Mouse (Mus musculus) gastrocnemius, postnatal 10 days (tissue): Measurements from ENCODE around the gene Ranbp3l. TPM values are rescaled to one million over a fixed set of nuclear protein-coding genes. Genes with fewer than 3 reads are reported as not detected.

Experiments
- DNase-seq: peaks from one replicate; pipeline ENCODE4 v3.0.0; 2021; ENCODE audit warnings: mixed read lengths
- total RNA-seq, 2 experiments: library from RNA; stranded (reverse); gene quantifications; 2 replicates each; pipeline ENCODE4 v1.2.3; 2021

The Ranbp3l gene
- total RNA-seq, 2 experiments from 2014 or later = 1.1 to 2.2 TPM

- DNase-seq = peak; percentile 98
These were observed 103.3 kb downstream of the Ranbp3l start, which contains the start of gene Nadk2 for GRCm38 (mm10) chr15:9070912-9071555. Nadk2 (plus strand) TSS chr15:9071260.

GRCm38 (mm10) chr15:9071556-9072544 is 104.1 kb downstream of the Ranbp3l start:
- DNase-seq = peak; percentile 46

GRCm38 (mm10) chr15:9072630-9073029 is 104.9 kb downstream of the Ranbp3l start:
- no peak for DNase-seq

- no peak for DNase-seq
These were observed 105.4 kb downstream of the Ranbp3l start for GRCm38 (mm10) chr15:9073067-9073608.

GRCm38 (mm10) chr15:9073684-9074083 is 105.9 kb downstream of the Ranbp3l start:
- no peak for DNase-seq

GRCm38 (mm10) chr15:9074139-9074538 is 106.4 kb downstream of the Ranbp3l start:
- no peak for DNase-seq

- DNase-seq = no peak
These were observed 106.9 kb downstream of the Ranbp3l start for GRCm38 (mm10) chr15:9074671-9075070.

GRCm38 (mm10) chr15:9075608-9076200 is 108.0 kb downstream of the Ranbp3l start:
- DNase-seq = no peak

- DNase-seq = no peak
These were observed 110.9 kb downstream of the Ranbp3l start for GRCm38 (mm10) chr15:9078481-9079300.

GRCm38 (mm10) chr15:9079626-9080025 is 111.9 kb downstream of the Ranbp3l start:
- no peak for DNase-seq

- DNase-seq = no peak
These were observed 112.5 kb downstream of the Ranbp3l start for GRCm38 (mm10) chr15:9080206-9080605.

GRCm38 (mm10) chr15:9081294-9081693 is 113.5 kb downstream of the Ranbp3l start:
- DNase-seq = no peak

- no peak for DNase-seq
These were observed 115.0 kb downstream of the Ranbp3l start for GRCm38 (mm10) chr15:9082753-9083152.

GRCm38 (mm10) chr15:9086813-9087212 is 119.1 kb downstream of the Ranbp3l start:
- DNase-seq = no peak

GRCm38 (mm10) chr15:9087421-9087820 is 119.7 kb downstream of the Ranbp3l start:
- no peak for DNase-seq

- DNase-seq = no peak
These were observed 120.3 kb downstream of the Ranbp3l start for GRCm38 (mm10) chr15:9087895-9088682.

- no peak for DNase-seq
These were observed 120.9 kb downstream of the Ranbp3l start for GRCm38 (mm10) chr15:9088683-9089072.

GRCm38 (mm10) chr15:9089136-9089720 is 121.5 kb downstream of the Ranbp3l start:
- no peak for DNase-seq

- DNase-seq = no peak
These were observed 122.9 kb downstream of the Ranbp3l start for GRCm38 (mm10) chr15:9090662-9091061.
